Mouse (Mus musculus) layer of hippocampus, postnatal 36 days (tissue): Measurements from ENCODE around the gene Omp. TPM values are rescaled to one million over a fixed set of nuclear protein-coding genes. Genes with fewer than 3 reads are reported as not detected.

Source experiments
- DNase-seq, 2 experiments: peaks; one replicate each; pipeline ENCODE4 v3.0.0; 2022
- total RNA-seq, 2 experiments: library from RNA; stranded (reverse); gene quantifications; 2 replicates each; pipeline ENCODE4 v1.2.3; 2021

Gene Omp
- total RNA-seq, 2 experiments from 2014 or later = 1.1 to 1.2 TPM

- no peak for DNase-seq
Measured at GRCm38 (mm10) chr7:98097557-98097956, 47.7 kb downstream of the Omp start.

- DNase-seq = no peak
Measured at GRCm38 (mm10) chr7:98095852-98096251, 49.5 kb downstream of the Omp start.

Other genes with a start within 250 kb of the Omp start
- gene Gdpd4, start 225.5 kb downstream of the Omp start, total RNA-seq = not detected
- gene Myo7a, start 26.0 kb downstream of the Omp start, total RNA-seq = 10 to 100 TPM; 10.1 to 10.2 TPM
- 10 to 100 TPM; 48.6 to 48.8 TPM for gene Capn5, start 32.8 kb upstream of the Omp start, total RNA-seq
- gene B3gnt6, start 54.0 kb upstream of the Omp start, total RNA-seq = under 1 TPM; 0.25 to 0.42 TPM
- gene Acer3, start 175.7 kb upstream of the Omp start, total RNA-seq = 10 to 100 TPM; 21.0 to 21.4 TPM
- 1 to 10 TPM; 1.4 TPM for gene Tsku, start 215.8 kb upstream of the Omp start, total RNA-seq